Comparison of ENCODE assay signal across 8 mouse cellular contexts in the genomic region with DNA sequence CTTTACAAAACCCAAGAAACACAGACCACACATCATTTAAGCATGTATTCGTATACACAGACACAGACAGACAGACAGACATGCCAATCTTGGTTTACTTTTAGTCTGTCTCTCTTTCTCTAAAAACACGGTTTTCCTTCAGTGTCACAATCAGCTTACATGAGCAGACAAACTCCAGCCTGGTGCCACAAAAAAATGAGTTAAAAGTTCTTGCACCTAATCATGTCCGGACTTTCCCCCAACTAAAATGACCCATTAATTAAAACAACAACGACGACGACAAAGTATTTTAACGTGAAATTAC. TPM values are rescaled to one million over a fixed set of nuclear protein-coding genes. Genes with fewer than 3 reads are reported as not detected.
A peak's percentile ranks its signal among the peaks of the same experiment; 100 is the strongest.
DNase-seq lines count a peak whose midpoint lies in the region; ATAC-seq lines count a peak whose summit lies in the region.

No protein-coding gene starts in this region.

- H3K27me3 ChIP-seq in heart, embryonic 16.5 days (ENCODE audit: control insufficient read depth, insufficient read depth, low read length), result no peaks in the 10 kb centered on the region
- no peaks in the 10 kb centered on the region for H3K27me3 ChIP-seq in hindbrain, embryonic 10.5 days (ENCODE audit: insufficient read depth, poor library complexity, severe bottlenecking)
- H3K27me3 ChIP-seq in midbrain, embryonic 11.5 days (ENCODE audit: control insufficient read depth, insufficient read depth, low read length), result no peaks in the 10 kb centered on the region

- no peak for ATAC-seq in heart, embryonic 16.5 days (replicated peaks; ENCODE audit: extremely low read depth, insufficient read depth, low FRiP score)
- no peak for ATAC-seq in midbrain, embryonic 11.5 days (ENCODE audit: low FRiP score)

- peak overlapping the region; percentile 88 for H3K4me3 ChIP-seq in heart, embryonic 16.5 days (ENCODE audit: low read length)
- H3K4me3 ChIP-seq in hindbrain, embryonic 10.5 days, result peak overlapping the region; percentile 91
- H3K4me3 ChIP-seq in midbrain, embryonic 11.5 days (ENCODE audit: low read depth, low read length), result peak overlapping the region; percentile 86

- peak overlapping the region; percentile 65 for H3K4me2 ChIP-seq in heart, embryonic 16.5 days (ENCODE audit: low read depth, low read length)
- H3K4me2 ChIP-seq in midbrain, embryonic 11.5 days, result peak overlapping the region; percentile 62

- peak overlapping the region; percentile 96 for H3K9ac ChIP-seq in heart, embryonic 16.5 days (ENCODE audit: low read length)
- H3K9ac ChIP-seq in midbrain, embryonic 11.5 days (ENCODE audit: low read length), result peak overlapping the region; percentile 94

- H3K4me1 ChIP-seq in heart, embryonic 16.5 days (ENCODE audit: control insufficient read depth, insufficient read depth, low read length), result peaks cover 18% of the 10 kb centered on the region
- peaks cover 37% of the 10 kb centered on the region for H3K4me1 ChIP-seq in hindbrain, embryonic 10.5 days (replicated peaks)
- H3K4me1 ChIP-seq in midbrain, embryonic 11.5 days (ENCODE audit: control insufficient read depth, insufficient read depth, low read length), result peaks cover 18% of the 10 kb centered on the region

- no peaks in the 10 kb centered on the region for H3K9me3 ChIP-seq in heart, embryonic 16.5 days (replicated peaks; ENCODE audit: control insufficient read depth, low read length)
- no peaks in the 10 kb centered on the region for H3K9me3 ChIP-seq in hindbrain, embryonic 10.5 days
- H3K9me3 ChIP-seq in midbrain, embryonic 11.5 days (ENCODE audit: control insufficient read depth, low read length), result no peaks in the 10 kb centered on the region

- peak overlapping the region; percentile 98 for H3K27ac ChIP-seq in heart, embryonic 16.5 days (ENCODE audit: low read length)
- H3K27ac ChIP-seq in hindbrain, embryonic 10.5 days, result peak overlapping the region; percentile 99
- H3K27ac ChIP-seq in midbrain, embryonic 11.5 days (ENCODE audit: low read depth, low read length), result no peak overlapping the region

- WGBS in heart, embryonic 16.5 days, result 4% methylated on average over 7 of the region's 7 CpGs
- 4% methylated on average over 7 of the region's 7 CpGs for WGBS in hindbrain, embryonic 10.5 days
- WGBS in midbrain, embryonic 11.5 days, result 4% methylated on average over 7 of the region's 7 CpGs

- H3K36me3 ChIP-seq in heart, embryonic 16.5 days (ENCODE audit: control insufficient read depth, insufficient read depth), result no peaks in the 10 kb centered on the region
- peaks cover 11% of the 10 kb centered on the region for H3K36me3 ChIP-seq in hindbrain, embryonic 10.5 days
- no peaks in the 10 kb centered on the region for H3K36me3 ChIP-seq in midbrain, embryonic 11.5 days (ENCODE audit: control insufficient read depth, insufficient read depth, low read length)

- DNase-seq in heart, adult 18-20 months, result no peak
- DNase-seq in MEL-GATA-1-ER (ENCODE audit: extremely low read depth, low read depth), result peak; percentile 2
- no peak for DNase-seq in hindbrain, embryonic 10.5 days (ENCODE audit: low spot score)
- peak; percentile 86 for DNase-seq in midbrain, embryonic 11.5 days (ENCODE audit: low spot score, missing footprints)
- no peak for DNase-seq in urinary bladder, postnatal 10 days (ENCODE audit: low spot score)
- no peak for DNase-seq in cerebellum, postnatal 4 days (ENCODE audit: low spot score in 2 of 2)
- no peak for DNase-seq in urinary bladder, postnatal 4 days (ENCODE audit: low spot score in 2 of 2)

RNA-seq across cellular contexts. Expression of a gene that starts 2.1 kb away (rescaled TPM):
- polyA plus RNA-seq in heart, embryonic 16.5 days (2015; fragmentation: Nextera tagmentation; extraction: Ambion mirVana), result 23.1 and 23.8 TPM in 2 replicates
- 10 to 100 TPM; 18.3 to 19.8 TPM for total RNA-seq in heart, adult 18-20 months (2021)
- 34.8 and 46.6 TPM in 2 replicates for polyA plus RNA-seq in hindbrain, embryonic 10.5 days (2016; fragmentation: Nextera tagmentation; extraction: Ambion mirVana)
- 20.7 and 24.3 TPM in 2 replicates for polyA plus RNA-seq in midbrain, embryonic 11.5 days (2014; fragmentation: Nextera tagmentation; extraction: Ambion mirVana)

Comparison
In these comparisons a context has a peak if more than half of its experiments do, and no peak if none do; other contexts are left out.
1. DNase-seq: peak in MEL-GATA-1-ER (single experiment) and midbrain, embryonic 11.5 days (single experiment); none in heart, adult 18-20 months (0 of 2), hindbrain, embryonic 10.5 days (single experiment), urinary bladder, postnatal 10 days (single experiment), cerebellum, postnatal 4 days (0 of 2) and urinary bladder, postnatal 4 days (0 of 2).
2. Peak in every context shown above with its lines, with median percentiles within 50 percentile points of each other: H3K4me3 ChIP-seq.